ENCODE assay signal across 8 mouse cellular contexts in genomic region chr5:25025309-25026019, GRCm38 (mm10).
A peak's percentile ranks its signal among the peaks of the same experiment; 100 is the strongest.
DNase-seq lines count a peak whose midpoint lies in the region; ATAC-seq lines count a peak whose summit lies in the region.

No protein-coding gene starts in this region.

- no peaks in the 10 kb centered on the region for H3K36me3 ChIP-seq in embryonic facial prominence, embryonic 12.5 days
- H3K36me3 ChIP-seq in embryonic facial prominence, embryonic 10.5 days (replicated peaks): no peaks in the 10 kb centered on the region
- H3K36me3 ChIP-seq in hindbrain, embryonic 11.5 days (ENCODE audit: control insufficient read depth, insufficient read depth, low read length): no peaks in the 10 kb centered on the region

- intact Hi-C loops in heart, postnatal 25 days (cut with DNase I): loop anchor here (10.0 kb wide), 1 partner anchor 139 kb away; no protein-coding TSS in a partner anchor

- WGBS in embryonic facial prominence, embryonic 12.5 days: 64% methylated on average over 12 of the region's 12 CpGs
- 72% methylated on average over 12 of the region's 12 CpGs for WGBS in embryonic facial prominence, embryonic 10.5 days
- 77% methylated on average over 12 of the region's 12 CpGs for WGBS in hindbrain, embryonic 11.5 days

- DNase-seq in embryonic facial prominence, embryonic 10.5 days (ENCODE audit: low spot score): no peak
- DNase-seq in heart, postnatal 25 days (ENCODE audit: low spot score): peak; percentile 67
- DNase-seq in lung, postnatal 36 days: peak; percentile 53
- DNase-seq in thymus, postnatal 4 days: no peak
- no peak for DNase-seq in right cerebral cortex, postnatal 10 days (ENCODE audit: low spot score in 2 of 2)
- DNase-seq in hindbrain, embryonic 11.5 days (ENCODE audit: low spot score): no peak

- 0 out of 2 replicates have a peak, but pooled peaks have one; percentile 10 for ATAC-seq in embryonic facial prominence, embryonic 12.5 days (ENCODE audit: insufficient number of reproducible peaks, insufficient read depth, low FRiP score, low TSS enrichment)
- ATAC-seq in hindbrain, embryonic 11.5 days (ENCODE audit: low FRiP score): no peak

- no peak overlapping the region for H3K9ac ChIP-seq in embryonic facial prominence, embryonic 12.5 days
- H3K9ac ChIP-seq in hindbrain, embryonic 11.5 days (ENCODE audit: low read depth, low read length): no peak overlapping the region

- no peak overlapping the region for H3K4me2 ChIP-seq in embryonic facial prominence, embryonic 12.5 days (replicated peaks)
- H3K4me2 ChIP-seq in hindbrain, embryonic 11.5 days (replicated peaks; ENCODE audit: low read depth, low read length): no peak overlapping the region

- H3K4me3 ChIP-seq in embryonic facial prominence, embryonic 12.5 days: no peak overlapping the region
- no peak overlapping the region for H3K4me3 ChIP-seq in embryonic facial prominence, embryonic 10.5 days
- H3K4me3 ChIP-seq in brown adipose tissue, adult 24 weeks (ENCODE audit: insufficient read depth, low read depth, low read length): no peak overlapping the region
- no peak overlapping the region for H3K4me3 ChIP-seq in hindbrain, embryonic 11.5 days (ENCODE audit: low read depth, low read length)

- no peaks in the 10 kb centered on the region for H3K4me1 ChIP-seq in embryonic facial prominence, embryonic 12.5 days
- H3K4me1 ChIP-seq in embryonic facial prominence, embryonic 10.5 days: peaks cover 13% of the 10 kb centered on the region
- peaks cover 14% of the 10 kb centered on the region for H3K4me1 ChIP-seq in brown adipose tissue, adult 24 weeks (ENCODE audit: control insufficient read depth, insufficient read depth, insufficient read length, low read length)
- H3K4me1 ChIP-seq in hindbrain, embryonic 11.5 days (replicated peaks; ENCODE audit: control insufficient read depth, insufficient read depth, low read length): no peaks in the 10 kb centered on the region

- no peaks in the 10 kb centered on the region for H3K27me3 ChIP-seq in embryonic facial prominence, embryonic 12.5 days
- no peaks in the 10 kb centered on the region for H3K27me3 ChIP-seq in embryonic facial prominence, embryonic 10.5 days (replicated peaks; ENCODE audit: low read depth, poor library complexity, severe bottlenecking)
- H3K27me3 ChIP-seq in hindbrain, embryonic 11.5 days (ENCODE audit: control insufficient read depth, insufficient read depth, low read length): no peaks in the 10 kb centered on the region

- H3K9me3 ChIP-seq in embryonic facial prominence, embryonic 12.5 days: no peaks in the 10 kb centered on the region
- no peaks in the 10 kb centered on the region for H3K9me3 ChIP-seq in embryonic facial prominence, embryonic 10.5 days
- no peaks in the 10 kb centered on the region for H3K9me3 ChIP-seq in hindbrain, embryonic 11.5 days (ENCODE audit: control insufficient read depth, low read length)

- no peak overlapping the region for H3K27ac ChIP-seq in embryonic facial prominence, embryonic 12.5 days
- H3K27ac ChIP-seq in embryonic facial prominence, embryonic 10.5 days (replicated peaks): no peak overlapping the region
- H3K27ac ChIP-seq in brown adipose tissue, adult 24 weeks (replicated peaks; ENCODE audit: low read depth, low read length): peak overlapping the region; percentile 25; the same call in 1 of the 2 replicates
- no peak overlapping the region for H3K27ac ChIP-seq in hindbrain, embryonic 11.5 days (ENCODE audit: low read depth, low read length)

Comparison
In these comparisons a context has a peak if more than half of its experiments do, and no peak if none do; other contexts are left out.
1. DNase-seq: peak in heart, postnatal 25 days (single experiment) and lung, postnatal 36 days (single experiment); none in embryonic facial prominence, embryonic 10.5 days (single experiment), thymus, postnatal 4 days (single experiment), right cerebral cortex, postnatal 10 days (0 of 2) and hindbrain, embryonic 11.5 days (single experiment).